Mouse (Mus musculus): ENCODE measurements around the gene Catsper3.

DNA sequence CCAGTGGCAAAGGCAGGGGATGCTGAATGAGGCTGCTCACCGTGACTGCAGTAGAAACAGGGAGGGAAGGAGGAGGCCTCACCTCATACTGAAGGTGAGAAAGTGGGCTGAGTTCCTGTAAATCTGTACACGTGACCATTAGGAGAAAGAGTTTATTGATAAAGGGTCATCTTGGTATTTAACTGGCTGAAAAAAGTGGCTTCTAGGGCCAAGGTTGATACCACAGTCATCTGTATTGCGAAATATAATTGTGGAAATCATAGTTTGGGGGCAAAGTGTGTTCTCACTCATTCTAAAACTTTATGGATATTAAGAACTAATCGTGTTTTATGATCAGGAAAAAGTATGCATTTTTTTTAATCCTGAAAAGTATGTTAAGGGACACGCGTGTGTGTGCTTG lies 30.5 kb downstream of the Catsper3 start:
- TF ChIP-seq GATA1 (IDR thresholded peaks at IDR 0.05; ENCODE audit: borderline replicate concordance, low read length) (no peak), FLI1 (IDR thresholded peaks at IDR 0.05; ENCODE audit: low read length) (no peak)
